Mouse (Mus musculus) urinary bladder, adult 18-20 months (tissue): ENCODE measurements around the gene Hspa1b.
"Not testable (repeated sequence)": the region's sequence is repeated elsewhere in the genome, so short reads cannot be mapped to it uniquely, and the experiment has no call there.

Experiments
- DNase-seq, 2 experiments: peaks; one replicate each; pipeline ENCODE4 v3.0.0; 2022; ENCODE audit warnings: low spot score in 2 of 2, mixed read lengths in 2 of 2

Gene Hspa1b

DNA sequence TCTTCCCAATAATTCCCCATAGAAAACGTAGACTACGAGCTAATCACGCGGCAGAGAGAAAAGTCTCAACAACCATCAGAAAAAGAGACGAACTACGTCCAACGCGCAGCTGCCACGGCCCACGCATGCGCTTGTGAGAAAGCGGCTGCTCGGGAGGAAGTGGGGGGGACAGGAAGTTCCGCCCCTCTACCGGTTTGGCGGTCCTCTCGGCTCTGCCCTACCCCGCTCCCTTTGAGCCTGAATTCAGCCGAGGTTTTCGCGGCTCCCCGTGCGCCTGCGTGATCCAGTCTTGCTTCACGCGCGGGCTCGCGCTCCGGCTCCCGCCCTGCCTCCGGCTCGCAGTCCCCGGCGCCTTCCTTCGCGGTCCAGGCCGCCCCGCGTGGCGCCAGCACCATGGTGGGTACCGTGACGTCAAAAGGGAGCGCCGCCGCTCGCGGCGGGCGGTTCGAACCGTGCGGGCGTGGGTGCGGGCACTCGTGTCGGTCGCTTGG lies 22.7 kb upstream of the Hspa1b start, which contains the start of gene Lsm2:
TSS of gene Lsm2 (plus strand) at position 173 of the 491 bp plus-strand sequence.
- DNase-seq = peak; percentile 88 to 94

DNA sequence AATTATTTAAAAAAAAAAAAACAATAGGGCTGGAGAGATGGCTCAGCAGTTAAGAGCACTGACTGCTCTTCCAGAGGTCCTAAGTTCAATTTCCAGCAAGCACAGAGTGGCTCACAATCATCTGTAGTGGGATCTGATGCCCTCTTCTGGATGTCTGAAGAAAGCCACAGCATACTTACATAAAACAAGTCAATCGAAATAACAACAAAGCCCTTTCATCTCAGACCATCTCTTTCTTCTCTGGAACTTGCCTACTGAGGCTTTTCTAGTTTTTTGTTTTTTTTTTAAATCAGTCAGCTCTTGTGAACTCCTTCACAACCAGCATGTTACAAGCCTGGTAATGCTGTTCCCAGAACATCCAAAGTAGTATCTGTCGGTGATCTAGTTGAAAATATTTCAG lies 21.6 kb upstream of the Hspa1b start:
- DNase-seq = no peak

DNA sequence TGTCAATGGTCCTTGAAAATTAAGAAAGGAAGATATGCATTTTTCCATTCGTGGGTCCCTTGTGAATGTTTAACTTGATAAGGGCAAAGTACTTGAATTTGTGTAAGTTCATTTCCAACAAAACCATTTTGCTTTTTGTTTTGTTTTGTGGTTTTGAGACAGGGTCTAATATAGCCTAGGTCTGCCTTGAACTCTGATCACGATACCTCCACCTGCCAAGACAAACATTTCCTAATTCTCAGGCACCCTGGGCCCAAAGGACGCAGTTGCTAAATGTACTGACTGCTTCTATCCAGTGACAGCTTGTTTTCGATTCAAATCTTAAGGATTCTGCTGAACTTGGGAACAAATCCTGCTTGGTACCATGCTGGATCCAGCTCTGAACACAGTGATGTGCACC lies 20.6 kb upstream of the Hspa1b start:
- no peak for DNase-seq

- DNase-seq = no peak
These were observed 19.2 kb upstream of the Hspa1b start for GRCm38 (mm10) chr17:34978239-34978638.

DNA sequence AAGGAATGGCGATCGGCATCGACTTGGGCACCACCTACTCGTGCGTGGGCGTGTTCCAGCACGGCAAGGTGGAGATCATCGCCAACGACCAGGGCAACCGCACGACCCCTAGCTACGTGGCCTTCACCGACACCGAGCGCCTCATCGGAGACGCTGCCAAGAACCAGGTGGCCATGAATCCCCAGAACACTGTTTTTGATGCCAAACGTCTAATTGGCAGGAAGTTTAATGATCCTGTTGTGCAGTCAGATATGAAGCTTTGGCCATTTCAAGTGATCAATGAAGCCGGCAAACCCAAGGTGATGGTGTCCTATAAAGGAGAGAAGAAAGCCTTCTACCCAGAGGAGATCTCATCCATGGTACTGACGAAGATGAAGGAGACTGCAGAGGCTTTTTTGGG lies 18.0 kb upstream of the Hspa1b start:
- DNase-seq = no peak

DNA sequence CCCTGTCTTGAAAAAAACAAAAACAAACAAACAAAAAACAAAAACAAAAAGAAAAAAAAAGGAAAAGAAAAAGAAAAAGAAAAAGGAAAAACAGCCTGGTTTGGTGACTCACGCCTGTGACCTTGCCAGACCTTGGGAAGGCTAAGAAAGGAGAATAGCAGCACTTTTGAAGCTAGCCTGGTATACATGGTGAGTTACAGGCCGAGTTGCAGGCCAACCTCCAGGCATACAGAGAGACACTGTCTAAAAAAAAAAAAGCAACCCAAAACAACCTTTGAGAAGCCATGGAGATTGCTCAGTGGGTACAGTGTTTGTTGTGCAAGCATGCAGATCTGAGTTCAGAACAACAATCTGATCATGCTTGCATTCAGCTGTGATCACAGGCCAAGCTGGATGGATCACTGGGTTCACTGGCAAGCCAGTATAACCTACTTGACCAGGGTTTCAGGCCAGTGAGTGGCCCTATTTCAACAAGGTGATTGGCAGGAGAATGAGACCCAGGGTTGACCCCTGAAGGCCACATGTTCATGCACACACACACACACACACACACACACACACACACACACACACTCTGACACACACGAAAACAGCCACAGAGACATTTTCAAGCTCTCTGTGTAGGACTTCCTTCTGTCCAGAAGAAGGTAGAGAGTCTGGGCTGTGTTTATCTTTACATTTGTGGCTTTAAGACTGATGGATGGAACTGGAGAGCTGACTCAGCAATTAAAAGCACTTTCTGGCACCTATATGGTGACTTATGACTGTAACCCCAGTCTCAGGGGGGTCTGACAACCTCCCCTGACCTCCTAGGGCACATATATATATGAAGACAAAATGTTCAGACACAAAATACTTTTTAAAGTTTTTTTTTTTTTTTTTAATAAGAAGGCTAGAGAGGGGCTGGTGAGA lies 16.8 kb upstream of the Hspa1b start:
- no peak for DNase-seq

GRCm38 (mm10) chr17:34972069-34972749 lies 13.2 kb upstream of the Hspa1b start, which contains the start of the genes Hspa1a and Hspa1l:
Hspa1a (minus strand) TSS chr17:34972156.
Hspa1l (plus strand) TSS chr17:34972703.
- DNase-seq = peak; percentile 84 to 87

GRCm38 (mm10) chr17:34971694-34972068 lies 12.6 kb upstream of the Hspa1b start:
- DNase-seq = not testable (repeated sequence)

DNA sequence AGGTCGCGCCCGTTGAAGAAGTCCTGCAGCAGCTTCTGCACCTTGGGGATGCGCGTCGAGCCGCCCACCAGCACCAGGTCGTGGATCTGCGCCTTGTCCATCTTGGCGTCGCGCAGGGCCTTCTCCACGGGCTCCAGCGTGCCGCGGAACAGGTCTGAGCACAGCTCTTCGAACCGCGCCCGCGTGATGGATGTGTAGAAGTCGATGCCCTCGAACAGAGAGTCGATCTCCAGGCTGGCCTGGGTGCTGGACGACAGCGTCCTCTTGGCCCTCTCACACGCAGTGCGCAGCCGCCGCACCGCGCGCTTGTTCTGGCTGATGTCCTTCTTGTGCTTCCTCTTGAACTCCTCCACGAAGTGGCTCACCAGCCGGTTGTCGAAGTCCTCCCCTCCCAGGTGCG lies 11.8 kb upstream of the Hspa1b start:
- DNase-seq = not testable (repeated sequence)

DNA sequence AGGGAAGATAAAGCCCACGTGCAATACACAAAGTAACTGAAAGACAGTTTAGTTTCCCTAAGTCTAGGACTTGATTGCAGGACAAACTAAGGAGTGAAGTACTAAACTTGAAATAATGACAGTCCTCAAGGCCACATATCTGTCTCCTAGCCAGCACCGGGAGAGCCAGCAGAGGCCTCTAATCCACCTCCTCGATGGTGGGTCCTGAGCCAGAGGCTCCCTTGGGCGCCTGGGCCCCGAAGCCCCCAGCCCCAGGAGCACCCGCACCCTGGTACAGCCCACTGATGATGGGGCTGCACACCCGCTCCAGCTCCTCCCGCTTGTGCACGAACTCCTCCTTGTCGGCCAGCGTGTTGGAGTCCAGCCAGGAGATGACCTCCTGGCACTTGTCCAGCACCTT lies 10.8 kb upstream of the Hspa1b start, which contains the start of gene Gm20481:
TSS of gene Gm20481 (plus strand) at position 91 of the 400 bp plus-strand sequence.
- DNase-seq = not testable (repeated sequence)

GRCm38 (mm10) chr17:34965627-34966026 lies 6.6 kb upstream of the Hspa1b start:
- DNase-seq = peak in 1 of 2 experiments; percentile 25

DNA sequence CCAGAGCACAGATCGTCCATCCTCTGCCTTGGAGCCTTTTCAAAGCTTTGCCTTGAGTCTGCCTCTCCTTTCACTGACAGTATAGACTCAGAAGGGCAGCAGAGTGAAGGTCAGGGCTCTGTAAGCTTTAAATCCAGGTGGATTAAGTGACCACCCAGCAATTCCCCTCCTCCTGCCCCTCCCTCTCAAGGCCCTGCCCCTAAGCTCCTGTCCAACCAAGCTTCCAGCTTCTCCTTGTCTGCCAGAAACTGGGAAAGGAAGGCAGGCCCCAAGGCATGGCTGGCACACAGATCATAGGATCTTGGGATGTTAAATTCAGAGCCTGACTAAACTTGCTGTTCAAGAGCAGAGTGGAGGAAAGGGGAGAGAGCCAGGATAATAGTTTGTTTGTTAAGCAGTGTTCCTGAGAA lies 5.6 kb upstream of the Hspa1b start:
- DNase-seq = peak; percentile 20 to 53

- no peak for DNase-seq
These were observed 3.8 kb upstream of the Hspa1b start for GRCm38 (mm10) chr17:34962841-34963240.

GRCm38 (mm10) chr17:34962125-34962524 lies 3.1 kb upstream of the Hspa1b start:
- no peak for DNase-seq

DNA sequence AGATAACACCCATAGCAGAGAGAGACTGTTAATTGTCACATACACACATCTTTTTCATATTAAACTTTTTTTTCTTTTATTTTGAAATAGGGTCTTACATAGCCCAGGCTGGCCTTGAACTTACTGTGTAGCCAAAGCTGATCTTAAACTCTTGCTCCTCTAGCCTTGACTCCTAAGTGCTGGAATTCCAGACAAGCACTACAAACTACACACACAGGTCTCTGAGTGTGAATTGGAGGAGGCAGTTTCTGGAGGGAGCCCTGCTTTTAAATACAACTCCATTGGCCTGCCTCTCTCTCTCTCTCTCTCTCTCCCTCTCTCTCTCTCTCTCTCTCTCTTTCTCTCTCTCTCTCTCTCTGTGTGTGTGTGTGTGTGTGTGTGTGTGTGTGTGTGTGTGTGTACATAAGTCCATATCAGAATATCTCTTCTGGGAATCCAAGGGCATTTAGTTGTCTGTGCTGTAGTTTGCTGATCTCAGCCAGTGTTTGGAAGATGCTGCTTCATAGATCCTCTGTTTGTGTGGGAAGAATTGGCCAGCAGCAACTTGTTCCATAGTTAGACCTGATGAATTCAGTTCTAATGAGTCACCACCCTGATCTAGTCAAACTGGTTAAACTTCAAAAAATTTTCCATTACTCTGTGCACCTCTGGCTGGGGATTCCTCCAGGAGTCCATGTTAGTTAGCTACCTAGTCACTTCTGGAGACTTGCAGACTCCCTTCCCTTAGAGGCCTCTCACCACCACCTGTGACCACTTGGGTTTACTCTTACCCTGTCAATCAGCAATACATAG lies 1.9 kb upstream of the Hspa1b start:
- peak; percentile 23 to 65 for DNase-seq

- peak; percentile 30 to 65 for DNase-seq
These were observed 960 bp upstream of the Hspa1b start for GRCm38 (mm10) chr17:34959881-34960515.

DNA sequence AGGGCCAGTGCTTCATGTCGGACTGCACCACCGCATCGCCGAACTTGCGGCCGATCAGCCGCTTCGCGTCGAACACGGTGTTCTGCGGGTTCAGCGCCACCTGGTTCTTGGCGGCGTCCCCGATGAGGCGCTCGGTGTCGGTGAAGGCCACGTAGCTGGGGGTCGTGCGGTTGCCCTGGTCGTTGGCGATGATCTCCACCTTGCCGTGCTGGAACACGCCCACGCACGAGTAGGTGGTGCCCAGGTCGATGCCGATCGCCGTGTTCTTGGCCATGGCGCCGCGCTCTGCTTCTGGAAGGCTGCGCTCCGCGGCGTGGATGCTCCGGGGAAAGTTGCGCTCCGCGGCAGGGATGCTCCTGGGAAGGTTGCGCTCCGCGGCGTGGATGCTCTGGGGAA lies 306 bp downstream of the Hspa1b start:
- not testable (repeated sequence) for DNase-seq

GRCm38 (mm10) chr17:34957966-34958365 lies 1.1 kb downstream of the Hspa1b start:
- DNase-seq = peak in 1 of 2 experiments; percentile 33

DNA sequence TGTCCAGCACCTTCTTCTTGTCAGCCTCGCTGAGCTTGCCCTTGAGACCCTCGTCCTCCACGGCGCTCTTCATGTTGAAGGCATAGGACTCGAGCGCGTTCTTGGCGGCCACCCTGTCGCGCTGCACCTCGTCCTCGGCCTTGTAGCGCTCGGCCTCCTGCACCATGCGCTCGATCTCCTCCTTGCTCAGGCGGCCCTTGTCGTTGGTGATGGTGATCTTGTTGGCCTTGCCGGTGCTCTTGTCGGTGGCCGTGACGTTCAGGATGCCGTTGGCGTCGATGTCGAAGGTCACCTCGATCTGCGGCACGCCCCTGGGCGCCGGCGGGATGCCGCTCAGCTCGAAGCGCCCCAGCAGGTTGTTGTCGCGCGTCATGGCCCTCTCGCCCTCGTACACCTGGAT lies 1.7 kb downstream of the Hspa1b start:
- not testable (repeated sequence) for DNase-seq

DNA sequence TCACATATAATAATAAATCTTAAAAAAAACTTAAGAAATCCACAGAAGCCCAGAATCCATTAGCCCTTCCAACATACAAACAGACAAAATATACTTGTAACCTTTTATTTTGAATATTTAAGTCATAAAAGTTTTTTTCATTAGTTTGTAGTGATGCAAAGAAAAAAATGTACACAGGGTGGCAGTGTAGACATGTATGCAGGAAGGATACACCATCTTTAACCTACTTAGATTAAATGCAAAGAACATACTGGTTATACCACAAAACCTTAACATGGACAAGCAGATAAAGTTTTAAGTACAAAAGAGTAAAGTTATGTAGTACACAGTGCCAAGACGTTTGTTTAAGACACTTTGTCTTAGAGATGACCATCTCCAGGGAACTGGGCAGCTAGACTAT lies 2.7 kb downstream of the Hspa1b start:
- no peak for DNase-seq

- no peak for DNase-seq
These were observed 3.2 kb downstream of the Hspa1b start for GRCm38 (mm10) chr17:34955884-34956283.
